Mouse (Mus musculus) limb, embryonic 10.5 days (tissue): Measurements from ENCODE around the gene Tmem52. TPM values are rescaled to one million over a fixed set of nuclear protein-coding genes. Genes with fewer than 3 reads are reported as not detected.

Source experiments
- DNase-seq: peaks from one replicate; pipeline ENCODE4 v3.0.0-alpha.2; 2017; ENCODE audit warnings: low spot score
- H3K27ac ChIP-seq: fragments of 300-500 bp; sonication (generic); 2 replicates; pipeline ENCODE4 v1.5.1; 2016; ENCODE audit warnings: mild to moderate bottlenecking
- H3K27me3 ChIP-seq: fragments of 300-500 bp; sonication (generic); 2 replicates; pipeline ENCODE4 v1.6.1; 2016; ENCODE audit warnings: low read depth, mild to moderate bottlenecking; ENCODE audit not compliant: poor library complexity, severe bottlenecking
- H3K36me3 ChIP-seq: fragments of 300-500 bp; sonication (generic); 2 replicates; pipeline ENCODE4 v1.6.1; 2016; ENCODE audit warnings: mild to moderate bottlenecking, moderate library complexity
- H3K4me1 ChIP-seq: fragments of 300-500 bp; sonication (generic); 2 replicates; pipeline ENCODE4 v1.6.1; 2016
- H3K4me3 ChIP-seq: fragments of 300-500 bp; sonication (generic); 2 replicates; pipeline ENCODE4 v1.5.1; 2016; ENCODE audit warnings: mild to moderate bottlenecking, moderate library complexity
- H3K9me3 ChIP-seq: fragments of 300-500 bp; sonication (generic); replicated peaks from 2 replicates; pipeline ENCODE4 v1.6.1; 2016; ENCODE audit warnings: mild to moderate bottlenecking
- WGBS: fragments of 180-500 bp; shearing (Covaris S2); methylation state at CpG from one replicate; pipeline ENCODE4 v1.1.7; 2016; 5-methylcytosine and 5-hydroxymethylcytosine counted together
- polyA plus RNA-seq: library from polyadenylated mRNA; unstranded; fragments of >200 nt; fragmentation: Nextera tagmentation; extraction: Ambion mirVana; gene quantifications from 2 replicates; pipeline ENCODE4 v1.2.1, GENCODE M21; 2016

Tmem52 gene
- polyA plus RNA-seq, 1 experiment from 2014 or later, result not detected

GRCm38 (mm10) chr4:155481381-155482124 lies 12.6 kb downstream of the Tmem52 start:
- Histone ChIP-seq H3K27ac (no peak overlapping the region), H3K4me1 (peaks cover 4% of the 10 kb centered on the region), H3K36me3 (no peaks in the 10 kb centered on the region), H3K27me3 (no peaks in the 10 kb centered on the region), H3K9me3 (no peaks in the 10 kb centered on the region), H3K4me3 (peak overlapping the region; percentile 27)
- WGBS, result 27% methylated on average over 28 of the region's 28 CpGs
- DNase-seq, result peak; percentile 94

GRCm38 (mm10) chr4:155482125-155482480 lies 13.2 kb downstream of the Tmem52 start:
- H3K9me3 ChIP-seq, result no peaks in the 10 kb centered on the region
- peaks cover 4% of the 10 kb centered on the region for H3K4me1 ChIP-seq
- H3K4me3 ChIP-seq, result no peak overlapping the region
- no peaks in the 10 kb centered on the region for H3K27me3 ChIP-seq
- 93% methylated on average over 6 of the region's 6 CpGs for WGBS
- no peaks in the 10 kb centered on the region for H3K36me3 ChIP-seq
- no peak for DNase-seq
- H3K27ac ChIP-seq, result no peak overlapping the region

- no peaks in the 10 kb centered on the region for H3K9me3 ChIP-seq
- H3K4me3 ChIP-seq, result no peak overlapping the region
- H3K27me3 ChIP-seq, result no peaks in the 10 kb centered on the region
- H3K36me3 ChIP-seq, result no peaks in the 10 kb centered on the region
- no peak overlapping the region for H3K27ac ChIP-seq
- DNase-seq, result no peak
- peaks cover 11% of the 10 kb centered on the region for H3K4me1 ChIP-seq
- 70% methylated on average over 8 of the region's 8 CpGs for WGBS
Measured at GRCm38 (mm10) chr4:155482733-155483540, 14.0 kb downstream of the Tmem52 start.

GRCm38 (mm10) chr4:155485521-155485920 lies 16.6 kb downstream of the Tmem52 start:
- Histone ChIP-seq H3K27me3 (no peaks in the 10 kb centered on the region), H3K4me1 (peaks cover 25% of the 10 kb centered on the region), H3K36me3 (no peaks in the 10 kb centered on the region), H3K9me3 (no peaks in the 10 kb centered on the region), H3K27ac (no peak overlapping the region), H3K4me3 (no peak overlapping the region)
- no peak for DNase-seq
- WGBS, result 80% methylated on average over 3 of the region's 3 CpGs

GRCm38 (mm10) chr4:155487746-155488145 lies 18.8 kb downstream of the Tmem52 start:
- H3K36me3 ChIP-seq, result 0 out of 2 replicates have a peak, but pooled peaks cover 4% of the 10 kb centered on the region
- H3K4me1 ChIP-seq, result peaks cover 27% of the 10 kb centered on the region
- no peak overlapping the region for H3K4me3 ChIP-seq
- no peak for DNase-seq
- H3K9me3 ChIP-seq, result no peaks in the 10 kb centered on the region
- no peaks in the 10 kb centered on the region for H3K27me3 ChIP-seq
- peak overlapping the region; percentile 53 for H3K27ac ChIP-seq
- 30% methylated on average over 3 of the region's 3 CpGs for WGBS

- 80% methylated on average over 8 of the region's 8 CpGs for WGBS
- no peaks in the 10 kb centered on the region for H3K27me3 ChIP-seq
- 0 out of 2 replicates have a peak, but pooled peaks cover 4% of the 10 kb centered on the region for H3K36me3 ChIP-seq
- H3K4me1 ChIP-seq, result peaks cover 33% of the 10 kb centered on the region
- peak overlapping the region; percentile 53; the same call in 1 of the 2 replicates for H3K27ac ChIP-seq
- H3K9me3 ChIP-seq, result no peaks in the 10 kb centered on the region
- DNase-seq, result no peak
- 0 out of 2 replicates have a peak overlapping the region, but pooled peaks have one; percentile 3 for H3K4me3 ChIP-seq
Measured at GRCm38 (mm10) chr4:155488232-155489025, 19.5 kb downstream of the Tmem52 start.

- 0 out of 2 replicates have a peak, but pooled peaks cover 4% of the 10 kb centered on the region for H3K36me3 ChIP-seq
- WGBS, result 72% methylated on average over 9 of the region's 9 CpGs
- no peak overlapping the region for H3K27ac ChIP-seq
- H3K4me3 ChIP-seq, result no peak overlapping the region
- DNase-seq, result no peak
- peaks cover 37% of the 10 kb centered on the region for H3K4me1 ChIP-seq
- no peaks in the 10 kb centered on the region for H3K9me3 ChIP-seq
- H3K27me3 ChIP-seq, result no peaks in the 10 kb centered on the region
Measured at GRCm38 (mm10) chr4:155489101-155489970, 20.4 kb downstream of the Tmem52 start.

- DNase-seq, result peak; percentile 43
- peak overlapping the region; percentile 100 for H3K4me3 ChIP-seq
- H3K36me3 ChIP-seq, result peaks cover 7% of the 10 kb centered on the region; the same call in 1 of the 2 replicates
- WGBS, result 39% methylated on average over 5 of the region's 5 CpGs
- H3K9me3 ChIP-seq, result no peaks in the 10 kb centered on the region
- H3K4me1 ChIP-seq, result peaks cover 37% of the 10 kb centered on the region
- H3K27me3 ChIP-seq, result no peaks in the 10 kb centered on the region
- H3K27ac ChIP-seq, result peak overlapping the region; percentile 100
Measured at GRCm38 (mm10) chr4:155490456-155490855, 21.5 kb downstream of the Tmem52 start.

- Histone ChIP-seq H3K4me3 (peak within 1 kb of the TSS; percentile 100), H3K4me1 (peaks cover 37% of the 10 kb centered on the region), H3K27me3 (no peaks in the 10 kb centered on the region), H3K27ac (peak within 1 kb of the TSS; percentile 100), H3K9me3 (no peaks in the 10 kb centered on the region), H3K36me3 (peaks cover 12% of the 10 kb centered on the region)
- DNase-seq, result peak; percentile 96
- 1% methylated on average over 54 of the region's 60 CpGs for WGBS
Measured at GRCm38 (mm10) chr4:155490990-155491504, 22.1 kb downstream of the Tmem52 start, which contains the start of gene Gnb1. Gene Gnb1 (plus strand): TSS chr4:155491361.

GRCm38 (mm10) chr4:155491529-155492130 lies 22.7 kb downstream of the Tmem52 start:
- no peaks in the 10 kb centered on the region for H3K9me3 ChIP-seq
- peak; percentile 75 for DNase-seq
- H3K4me1 ChIP-seq, result peaks cover 37% of the 10 kb centered on the region
- no peaks in the 10 kb centered on the region for H3K27me3 ChIP-seq
- H3K36me3 ChIP-seq, result peaks cover 16% of the 10 kb centered on the region
- H3K4me3 ChIP-seq, result peak overlapping the region; percentile 100
- WGBS, result 3% methylated on average over 54 of the region's 54 CpGs
- peak overlapping the region; percentile 100 for H3K27ac ChIP-seq

- peaks cover 21% of the 10 kb centered on the region for H3K36me3 ChIP-seq
- peak overlapping the region; percentile 100 for H3K27ac ChIP-seq
- peaks cover 37% of the 10 kb centered on the region for H3K4me1 ChIP-seq
- H3K27me3 ChIP-seq, result no peaks in the 10 kb centered on the region
- H3K9me3 ChIP-seq, result no peaks in the 10 kb centered on the region
- DNase-seq, result peak; percentile 81
- WGBS, result under 1% methylated on average over 51 of the region's 51 CpGs
- H3K4me3 ChIP-seq, result peak overlapping the region; percentile 100
Measured at GRCm38 (mm10) chr4:155492131-155492633, 23.3 kb downstream of the Tmem52 start.
